Mouse (Mus musculus) embryonic facial prominence, embryonic 12.5 days (tissue): ENCODE measurements around the gene Arhgap45. TPM values are rescaled to one million over a fixed set of nuclear protein-coding genes. Genes with fewer than 3 reads are reported as not detected.

Experiments
- ATAC-seq: fragments of 200-750 bp; cut with Nextera tagmentation; 2 replicates; pipeline ENCODE4 v1.8.0; 2017; ENCODE audit not compliant: insufficient number of reproducible peaks, insufficient read depth, low FRiP score, low TSS enrichment
- H3K27ac ChIP-seq: fragments of 300-500 bp; sonication (generic); 2 replicates; pipeline ENCODE4 v1.5.1; 2016; ENCODE audit warnings: mild to moderate bottlenecking
- H3K27me3 ChIP-seq: fragments of 300-500 bp; sonication (generic); 2 replicates; pipeline ENCODE4 v1.6.1; 2016; ENCODE audit warnings: mild to moderate bottlenecking, moderate library complexity
- H3K36me3 ChIP-seq: fragments of 300-500 bp; sonication (generic); 2 replicates; pipeline ENCODE4 v1.6.1; 2016; ENCODE audit warnings: mild to moderate bottlenecking
- H3K4me1 ChIP-seq: fragments of 300-500 bp; sonication (generic); 2 replicates; pipeline ENCODE4 v1.6.1; 2016
- H3K4me2 ChIP-seq: fragments of 300-500 bp; sonication (generic); replicated peaks from 2 replicates; pipeline ENCODE4 v1.6.1; 2016; ENCODE audit warnings: mild to moderate bottlenecking, moderate library complexity
- H3K4me3 ChIP-seq: fragments of 300-500 bp; sonication (generic); 2 replicates; pipeline ENCODE4 v1.5.1; 2016; ENCODE audit warnings: mild to moderate bottlenecking
- H3K9ac ChIP-seq: fragments of 300-500 bp; sonication (generic); 2 replicates; pipeline ENCODE4 v1.6.1; 2016; ENCODE audit warnings: mild to moderate bottlenecking, moderate library complexity
- H3K9me3 ChIP-seq: fragments of 300-500 bp; sonication (generic); 2 replicates; pipeline ENCODE4 v1.6.1; 2016; ENCODE audit warnings: mild to moderate bottlenecking, moderate library complexity
- WGBS: fragments of 180-500 bp; shearing (Covaris S2); methylation state at CpG from one replicate; pipeline ENCODE4 v1.1.7; 2016; 5-methylcytosine and 5-hydroxymethylcytosine counted together
- polyA plus RNA-seq: library from polyadenylated mRNA; unstranded; fragments of >200 nt; fragmentation: Nextera tagmentation; extraction: Ambion mirVana; gene quantifications from 2 replicates; pipeline ENCODE4 v1.2.1, GENCODE M21; 2016

Gene Arhgap45
- polyA plus RNA-seq, 1 experiment from 2014 or later = 8.1 TPM

- no peak for ATAC-seq
- peaks cover 19% of the 10 kb centered on the region for H3K4me1 ChIP-seq
- 81% methylated on average over 3 of the region's 3 CpGs for WGBS
- peaks cover 56% of the 10 kb centered on the region for H3K27me3 ChIP-seq
- H3K9ac ChIP-seq = no peak overlapping the region
- no peaks in the 10 kb centered on the region for H3K9me3 ChIP-seq
- no peak overlapping the region for H3K27ac ChIP-seq
- H3K36me3 ChIP-seq = no peaks in the 10 kb centered on the region
- H3K4me2 ChIP-seq = no peak overlapping the region
- no peak overlapping the region for H3K4me3 ChIP-seq
Observed at GRCm38 (mm10) chr10:80017361-80017760, 908 bp downstream of the Arhgap45 start.

DNA sequence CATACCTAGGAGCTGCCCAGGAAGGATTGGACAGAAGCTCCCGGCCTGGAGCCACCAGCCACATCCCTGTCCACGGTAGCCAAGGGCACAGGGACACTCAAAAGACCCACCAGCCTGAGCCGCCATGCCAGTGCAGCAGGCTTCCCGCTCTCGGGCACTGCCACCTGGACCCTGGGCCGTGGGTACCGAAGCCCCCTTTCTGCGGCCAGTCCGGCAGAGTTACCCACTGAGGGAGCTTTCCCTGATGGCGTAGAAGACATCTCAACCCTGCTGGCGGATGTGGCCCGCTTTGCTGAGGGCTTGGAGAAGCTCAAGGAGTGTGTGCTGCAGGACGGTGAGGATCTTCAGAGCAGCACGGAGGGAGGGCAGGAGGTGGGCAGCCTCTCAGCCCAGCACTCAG, 1.3 kb downstream of the Arhgap45 start:
- H3K27ac ChIP-seq = no peak overlapping the region
- H3K4me2 ChIP-seq = no peak overlapping the region
- WGBS = 83% methylated on average over 14 of the region's 14 CpGs
- H3K36me3 ChIP-seq = no peaks in the 10 kb centered on the region
- no peak overlapping the region for H3K4me3 ChIP-seq
- H3K4me1 ChIP-seq = peaks cover 19% of the 10 kb centered on the region
- no peak overlapping the region for H3K9ac ChIP-seq
- H3K9me3 ChIP-seq = no peaks in the 10 kb centered on the region
- H3K27me3 ChIP-seq = peaks cover 53% of the 10 kb centered on the region
- no peak for ATAC-seq

DNA sequence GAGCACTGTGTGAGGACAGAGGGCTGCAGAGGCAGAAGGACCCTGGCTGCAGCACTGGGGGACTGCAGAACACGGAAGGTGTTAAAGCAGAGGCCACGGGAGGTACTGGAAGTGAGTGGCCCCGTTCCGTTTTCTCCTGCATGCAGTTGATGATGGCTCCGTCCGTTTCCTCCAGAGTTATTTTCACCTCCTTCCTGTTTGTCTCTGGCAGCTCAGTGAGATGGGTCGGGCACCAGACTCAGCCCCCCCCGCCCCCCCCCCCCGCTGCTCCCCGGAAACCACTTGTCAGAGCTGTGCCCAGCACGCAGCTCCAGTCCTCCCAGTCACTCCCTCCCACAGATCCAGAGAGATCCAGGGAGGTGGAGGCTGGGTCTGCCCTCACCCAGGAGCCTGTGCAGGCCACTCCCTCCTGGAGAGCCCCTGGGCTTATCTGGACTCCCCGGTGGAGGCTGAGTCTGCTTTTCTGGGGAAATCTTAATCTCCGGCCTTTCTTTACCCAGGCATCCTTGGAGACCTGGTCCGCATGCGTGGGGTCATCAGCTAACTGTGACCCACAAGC, 2.4 kb downstream of the Arhgap45 start:
- peaks cover 43% of the 10 kb centered on the region for H3K27me3 ChIP-seq
- no peaks in the 10 kb centered on the region for H3K9me3 ChIP-seq
- H3K4me2 ChIP-seq = peak overlapping the region; percentile 28
- ATAC-seq = 0 out of 2 replicates have a peak, but pooled peaks have one; percentile 8
- peak overlapping the region; percentile 17; the same call in 1 of the 2 replicates for H3K9ac ChIP-seq
- peaks cover 19% of the 10 kb centered on the region for H3K4me1 ChIP-seq
- H3K4me3 ChIP-seq = no peak overlapping the region
- H3K27ac ChIP-seq = no peak overlapping the region
- WGBS = 6% methylated on average over 10 of the region's 15 CpGs
- H3K36me3 ChIP-seq = no peaks in the 10 kb centered on the region

DNA sequence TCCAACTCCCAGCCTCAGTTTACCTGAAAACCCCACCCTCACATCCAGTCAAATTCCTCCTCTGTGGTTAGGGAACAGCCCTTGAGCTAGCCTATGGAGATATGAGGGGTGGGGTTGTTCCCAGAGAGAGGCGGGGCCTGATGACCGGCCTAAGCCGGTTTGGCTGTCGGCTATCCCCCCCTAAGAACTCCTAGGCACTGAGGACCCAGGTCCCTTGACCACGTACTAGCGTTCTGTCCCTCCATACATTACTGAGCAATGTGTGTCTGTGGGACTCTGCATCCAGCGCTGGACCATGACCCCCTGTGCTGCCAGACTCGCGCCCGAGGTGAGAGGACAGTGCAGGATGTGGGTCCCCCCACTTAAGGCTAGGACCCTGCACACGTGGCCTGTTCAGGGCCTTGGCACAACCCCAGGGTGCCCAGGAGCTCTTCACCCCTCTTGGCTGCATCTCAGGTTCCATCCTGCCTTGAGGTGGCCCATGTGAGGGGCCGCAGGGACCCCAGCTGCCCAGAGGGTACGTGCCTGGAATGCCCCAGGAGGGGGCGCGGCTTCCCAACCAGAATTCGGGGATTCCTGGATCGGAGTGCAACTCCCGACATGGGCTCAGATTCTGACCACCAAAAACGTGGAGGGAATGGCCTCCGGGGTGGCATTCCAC, 3.1 kb downstream of the Arhgap45 start:
- Histone ChIP-seq H3K4me3 (peak overlapping the region; percentile 8), H3K27me3 (peaks cover 35% of the 10 kb centered on the region), H3K9ac (peak overlapping the region; percentile 15), H3K9me3 (no peaks in the 10 kb centered on the region), H3K36me3 (no peaks in the 10 kb centered on the region), H3K4me2 (peak overlapping the region; percentile 28), H3K27ac (no peak overlapping the region), H3K4me1 (peaks cover 19% of the 10 kb centered on the region)
- 6% methylated on average over 20 of the region's 20 CpGs for WGBS
- ATAC-seq = peak; percentile 45

GRCm38 (mm10) chr10:80020191-80020590, 3.7 kb downstream of the Arhgap45 start:
- Histone ChIP-seq H3K27me3 (peaks cover 29% of the 10 kb centered on the region), H3K4me3 (peak overlapping the region; percentile 8), H3K9ac (peak overlapping the region; percentile 15), H3K27ac (no peak overlapping the region), H3K36me3 (no peaks in the 10 kb centered on the region), H3K4me2 (peak overlapping the region; percentile 28), H3K9me3 (no peaks in the 10 kb centered on the region), H3K4me1 (peaks cover 19% of the 10 kb centered on the region)
- no peak for ATAC-seq
- 20% methylated on average over 11 of the region's 11 CpGs for WGBS

- Histone ChIP-seq H3K9me3 (no peaks in the 10 kb centered on the region), H3K9ac (no peak overlapping the region), H3K27ac (no peak overlapping the region), H3K36me3 (no peaks in the 10 kb centered on the region), H3K4me2 (peak overlapping the region; percentile 28; the same call in 1 of the 2 replicates), H3K27me3 (peaks cover 23% of the 10 kb centered on the region), H3K4me3 (0 out of 2 replicates have a peak overlapping the region, but pooled peaks have one; percentile 8), H3K4me1 (peaks cover 19% of the 10 kb centered on the region)
- WGBS = 84% methylated on average over 18 of the region's 18 CpGs
- no peak for ATAC-seq
Observed at GRCm38 (mm10) chr10:80020603-80021319, 4.3 kb downstream of the Arhgap45 start.

GRCm38 (mm10) chr10:80021320-80021641, 4.8 kb downstream of the Arhgap45 start:
- H3K4me3 ChIP-seq = no peak overlapping the region
- WGBS = 90% methylated on average over 13 of the region's 13 CpGs
- ATAC-seq = no peak

DNA sequence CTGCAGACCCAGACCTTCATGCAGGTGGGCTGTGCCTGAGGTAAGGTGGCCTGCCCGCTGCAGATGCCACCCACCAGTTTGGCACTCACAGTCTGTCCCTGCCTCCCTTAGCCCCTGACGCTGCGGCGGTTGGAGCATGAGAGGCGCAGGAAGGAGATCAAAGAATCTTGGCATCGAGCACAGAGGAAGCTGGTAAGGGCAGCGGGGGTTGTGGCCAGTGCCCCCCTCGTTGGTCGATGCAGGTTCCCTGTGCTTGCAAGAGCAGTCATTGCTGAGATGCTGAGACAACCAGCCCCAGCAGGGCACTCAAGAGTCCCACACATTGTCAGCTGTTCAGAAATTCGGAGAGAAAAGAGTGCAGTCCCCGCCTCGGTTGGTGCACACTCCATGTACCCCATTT, 5.7 kb downstream of the Arhgap45 start:
- Histone ChIP-seq H3K4me3 (no peak overlapping the region), H3K9me3 (no peaks in the 10 kb centered on the region), H3K27me3 (peaks cover 11% of the 10 kb centered on the region), H3K4me2 (no peak overlapping the region), H3K4me1 (peaks cover 19% of the 10 kb centered on the region), H3K36me3 (no peaks in the 10 kb centered on the region), H3K27ac (no peak overlapping the region), H3K9ac (no peak overlapping the region)
- ATAC-seq = no peak
- 87% methylated on average over 12 of the region's 12 CpGs for WGBS

More at GRCm38 (mm10) chr10:80021320-80021641, 4.8 kb downstream of the Arhgap45 start:
- Histone ChIP-seq H3K9me3 (no peaks in the 10 kb centered on the region), H3K36me3 (no peaks in the 10 kb centered on the region), H3K4me1 (peaks cover 19% of the 10 kb centered on the region), H3K27ac (no peak overlapping the region), H3K27me3 (peaks cover 18% of the 10 kb centered on the region), H3K9ac (no peak overlapping the region), H3K4me2 (no peak overlapping the region)

DNA sequence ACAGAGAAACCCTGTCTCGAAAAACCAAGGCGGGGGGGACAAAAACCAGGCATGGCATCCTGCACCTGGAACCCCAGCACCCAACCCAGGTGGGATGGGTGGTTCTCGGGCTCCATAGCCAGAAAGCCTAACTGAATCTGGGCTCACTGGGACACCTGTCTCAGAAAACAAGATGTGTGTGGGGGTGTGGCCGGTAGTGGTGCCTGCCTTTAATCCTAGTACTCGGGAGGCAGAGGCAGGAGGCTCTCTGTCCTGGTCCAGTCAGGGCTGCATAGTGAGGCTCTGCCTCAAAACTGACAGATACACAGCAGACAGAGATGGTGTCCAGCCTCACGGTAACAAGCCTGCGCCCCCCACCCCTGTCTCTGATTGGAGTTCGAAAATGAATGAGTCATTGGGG, 6.4 kb downstream of the Arhgap45 start:
- H3K9ac ChIP-seq = no peak overlapping the region
- H3K27ac ChIP-seq = no peak overlapping the region
- peaks cover 19% of the 10 kb centered on the region for H3K4me1 ChIP-seq
- H3K27me3 ChIP-seq = peaks cover 9% of the 10 kb centered on the region
- H3K9me3 ChIP-seq = no peaks in the 10 kb centered on the region
- 98% methylated on average over 8 of the region's 8 CpGs for WGBS
- H3K4me2 ChIP-seq = no peak overlapping the region
- H3K4me3 ChIP-seq = no peak overlapping the region
- ATAC-seq = no peak
- no peaks in the 10 kb centered on the region for H3K36me3 ChIP-seq

DNA sequence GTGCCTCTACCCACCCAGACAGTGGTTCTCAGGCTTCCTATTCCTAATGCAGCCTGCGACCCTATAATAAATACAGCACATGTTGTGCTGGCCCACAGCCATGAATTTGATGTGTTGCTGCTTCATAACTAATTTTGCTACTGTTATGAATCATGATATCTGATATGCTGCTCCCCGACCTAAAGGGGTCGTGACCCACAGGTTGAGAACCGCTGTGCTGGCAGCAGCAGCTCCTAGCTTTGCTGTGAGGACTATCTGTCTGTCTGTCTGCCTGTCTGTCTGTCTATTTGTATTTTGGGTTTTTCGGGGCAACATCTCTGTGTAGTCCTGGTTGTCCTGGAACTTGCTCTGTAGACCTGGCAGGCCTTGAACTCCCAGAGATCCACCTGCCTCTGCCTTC, 7.3 kb downstream of the Arhgap45 start:
- WGBS = 88% methylated on average over 5 of the region's 5 CpGs
- Histone ChIP-seq H3K9me3 (no peaks in the 10 kb centered on the region), H3K27me3 (peaks cover 7% of the 10 kb centered on the region; the same call in 1 of the 2 replicates), H3K27ac (no peak overlapping the region), H3K4me3 (no peak overlapping the region), H3K36me3 (no peaks in the 10 kb centered on the region), H3K4me1 (peaks cover 16% of the 10 kb centered on the region), H3K9ac (no peak overlapping the region), H3K4me2 (no peak overlapping the region)
- no peak for ATAC-seq

DNA sequence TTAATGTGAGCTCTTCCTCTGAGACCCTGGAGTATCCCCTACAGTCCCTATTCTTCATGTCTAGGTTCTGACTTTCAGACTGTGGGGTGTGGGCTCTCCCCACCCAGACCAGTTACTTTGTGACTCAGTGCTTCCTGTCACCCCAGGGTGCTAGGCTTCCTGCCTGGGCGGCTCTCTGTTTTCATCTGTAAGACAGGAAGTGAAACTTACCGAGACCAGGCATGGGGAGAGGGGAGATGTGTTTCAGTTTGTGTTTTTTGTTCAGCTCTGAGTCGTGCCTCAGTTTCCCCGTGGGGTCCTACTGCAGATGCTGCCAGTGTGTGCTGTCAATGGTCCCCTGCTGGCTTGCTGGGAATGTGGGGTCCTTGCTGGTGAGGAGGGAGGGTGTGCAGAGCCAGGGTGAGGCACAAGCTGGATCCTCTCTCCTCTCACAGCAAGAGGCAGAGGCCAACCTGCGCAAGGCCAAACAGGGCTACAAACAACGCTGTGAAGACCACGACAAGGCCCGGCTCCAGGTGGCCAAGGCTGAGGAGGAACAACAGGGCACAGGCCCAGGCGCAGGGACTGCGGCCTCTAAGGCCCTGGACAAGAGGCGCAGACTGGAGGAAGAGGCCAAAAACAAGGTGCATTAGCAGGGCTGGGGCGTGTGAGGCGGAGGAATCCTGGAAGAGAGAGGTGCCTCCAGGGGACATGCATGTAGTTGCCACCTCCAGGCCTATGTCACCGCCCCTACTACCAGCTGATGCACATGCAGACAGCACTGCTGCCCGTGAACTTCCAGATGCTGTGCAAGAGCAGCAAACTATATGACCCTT, 8.0 kb downstream of the Arhgap45 start:
- H3K36me3 ChIP-seq = no peaks in the 10 kb centered on the region
- H3K9ac ChIP-seq = no peak overlapping the region; the same call in 1 of the 2 replicates
- H3K4me1 ChIP-seq = peaks cover 10% of the 10 kb centered on the region; the same call in 1 of the 2 replicates
- H3K4me2 ChIP-seq = no peak overlapping the region
- H3K27me3 ChIP-seq = peaks cover 3% of the 10 kb centered on the region; the same call in 1 of the 2 replicates
- 78% methylated on average over 15 of the region's 15 CpGs for WGBS
- ATAC-seq = no peak
- no peak overlapping the region for H3K27ac ChIP-seq
- no peak overlapping the region for H3K4me3 ChIP-seq
- H3K9me3 ChIP-seq = no peaks in the 10 kb centered on the region
